Mouse (Mus musculus): Measurements from ENCODE around the gene Itpr1. TPM values are rescaled to one million over a fixed set of nuclear protein-coding genes. Genes with fewer than 3 reads are reported as not detected.

Gene Itpr1
- total and polyA plus RNA-seq, 2 experiments, result 6.9 to 55.0 TPM

DNA sequence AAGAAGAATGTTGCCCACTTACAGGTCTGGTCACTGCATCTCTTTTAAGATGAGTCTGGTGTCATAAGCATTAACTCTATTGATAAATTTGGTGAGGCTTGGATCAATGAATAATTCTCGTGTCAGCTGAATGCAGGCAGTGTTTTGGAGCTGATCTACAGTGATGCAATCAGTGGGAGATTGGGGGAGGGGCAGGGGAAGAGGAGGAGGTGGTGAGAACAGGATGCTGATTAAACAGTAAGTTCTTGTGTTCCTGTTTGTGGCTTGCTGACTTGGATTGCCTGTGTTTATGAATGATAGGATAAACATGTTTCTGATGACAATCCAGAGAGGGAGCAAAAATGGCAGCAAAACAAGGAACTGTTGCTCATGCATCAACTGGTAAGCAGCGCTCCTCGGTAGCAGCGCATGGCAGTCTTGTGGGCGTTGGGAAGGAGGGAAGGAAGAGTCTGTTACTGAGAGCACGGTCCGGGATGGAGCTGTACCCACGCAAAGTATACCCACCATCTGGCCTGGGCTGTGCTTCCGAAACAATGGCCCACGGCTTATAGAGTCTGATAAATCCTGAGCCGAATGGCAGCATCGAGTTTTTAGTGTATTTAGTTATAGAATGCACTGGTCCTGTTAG is 64.1 kb downstream of the Itpr1 start:
- peak; percentile 82 for DNase-seq (ENCODE audit: extremely low read depth, low read depth, low spot score)
- TF ChIP-seq CTCF (IDR thresholded peaks at IDR 0.05; ENCODE audit: low read depth, low read length) (no peak), POLR2A (IDR thresholded peaks at IDR 0.05; ENCODE audit: extremely low read depth, insufficient read depth, low read length) (no peak)
- Histone ChIP-seq H3K4me3 (ENCODE audit: insufficient read depth, low read depth, low read length) (no peak overlapping the region), H3K27ac (replicated peaks; ENCODE audit: insufficient read depth, low read depth, low read length) (peak overlapping the region; percentile 91), H3K27me3 (ENCODE audit: control insufficient read depth, insufficient read depth, low read length) (no peaks in the 10 kb centered on the region), H3K9ac (ENCODE audit: low read depth, low read length) (0 out of 2 replicates have a peak overlapping the region, but pooled peaks have one; percentile 15), H3K79me2 (ENCODE audit: control insufficient read depth, insufficient read depth, low read length) (peaks cover 18% of the 10 kb centered on the region; the same call in 1 of the 2 replicates), H3K4me1 (ENCODE audit: control insufficient read depth, insufficient read depth, low read length) (peaks cover 25% of the 10 kb centered on the region), H3K36me3 (ENCODE audit: control insufficient read depth, insufficient read depth, low read length) (no peaks in the 10 kb centered on the region)
- 86% methylated on average over 12 of the region's 12 CpGs for WGBS

- H3K27me3 ChIP-seq (ENCODE audit: control insufficient read depth, insufficient read depth, low read length), result no peaks in the 10 kb centered on the region
- peak overlapping the region; percentile 59; the same call in 1 of the 2 replicates for H3K9ac ChIP-seq (ENCODE audit: low read depth, low read length)
- no peak overlapping the region for H3K4me3 ChIP-seq (ENCODE audit: insufficient read depth, low read depth, low read length)
- DNase-seq (ENCODE audit: extremely low read depth, low read depth, low spot score), result peak; percentile 99
- peaks cover 31% of the 10 kb centered on the region for H3K4me1 ChIP-seq (ENCODE audit: control insufficient read depth, insufficient read depth, low read length)
- no peak for TF ChIP-seq CTCF (IDR thresholded peaks at IDR 0.05; ENCODE audit: low read depth, low read length)
- TF ChIP-seq POLR2A (IDR thresholded peaks at IDR 0.05; ENCODE audit: extremely low read depth, insufficient read depth, low read length), result no peak
- peak overlapping the region; percentile 91 for H3K27ac ChIP-seq (replicated peaks; ENCODE audit: insufficient read depth, low read depth, low read length)
- H3K79me2 ChIP-seq (ENCODE audit: control insufficient read depth, insufficient read depth, low read length), result peaks cover 24% of the 10 kb centered on the region; the same call in 1 of the 2 replicates
- H3K36me3 ChIP-seq (ENCODE audit: control insufficient read depth, insufficient read depth, low read length), result no peaks in the 10 kb centered on the region
- 27% methylated on average over 12 of the region's 12 CpGs for WGBS
Measured at GRCm38 (mm10) chr6:108277622-108278396, 64.9 kb downstream of the Itpr1 start.

- H3K27ac ChIP-seq (replicated peaks; ENCODE audit: insufficient read depth, low read depth, low read length), result no peak overlapping the region
- no peak for DNase-seq (ENCODE audit: extremely low read depth, low read depth, low spot score)
- H3K27me3 ChIP-seq (ENCODE audit: control insufficient read depth, insufficient read depth, low read length), result no peaks in the 10 kb centered on the region
- 86% methylated on average over 11 of the region's 11 CpGs for WGBS
- H3K36me3 ChIP-seq (ENCODE audit: control insufficient read depth, insufficient read depth, low read length), result no peaks in the 10 kb centered on the region
- no peak overlapping the region for H3K9ac ChIP-seq (ENCODE audit: low read depth, low read length)
- H3K4me1 ChIP-seq (ENCODE audit: control insufficient read depth, insufficient read depth, low read length), result peaks cover 31% of the 10 kb centered on the region
- peaks cover 21% of the 10 kb centered on the region; the same call in 1 of the 2 replicates for H3K79me2 ChIP-seq (ENCODE audit: control insufficient read depth, insufficient read depth, low read length)
- H3K4me3 ChIP-seq (ENCODE audit: insufficient read depth, low read depth, low read length), result no peak overlapping the region; the same call in 1 of the 2 replicates
- no peak for TF ChIP-seq POLR2A (IDR thresholded peaks at IDR 0.05; ENCODE audit: extremely low read depth, insufficient read depth, low read length)
Measured at GRCm38 (mm10) chr6:108278826-108279630, 66.1 kb downstream of the Itpr1 start.

DNA sequence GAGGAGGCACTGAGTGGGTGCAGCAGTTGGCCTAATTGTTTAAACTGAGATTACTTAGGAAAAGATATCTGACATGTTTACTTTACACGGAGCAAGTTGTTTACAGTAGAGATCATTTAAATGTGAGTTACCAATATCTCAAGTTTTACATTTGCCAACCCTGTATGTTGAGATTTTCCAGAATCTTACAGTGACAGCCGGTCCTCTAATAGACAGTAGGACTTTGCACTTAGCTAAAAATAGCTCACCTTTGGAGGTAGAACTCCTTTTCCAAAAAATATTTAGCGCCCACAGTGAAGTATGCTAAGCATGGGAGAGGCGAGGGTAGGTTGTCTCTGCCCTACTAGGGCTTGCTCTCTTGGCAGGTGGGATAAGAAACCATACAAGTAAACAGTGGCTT is 69.2 kb downstream of the Itpr1 start:
- H3K79me2 ChIP-seq (ENCODE audit: control insufficient read depth, insufficient read depth, low read length), result peaks cover 20% of the 10 kb centered on the region; the same call in 1 of the 2 replicates
- 19% methylated on average over 4 of the region's 4 CpGs for WGBS
- H3K9ac ChIP-seq (ENCODE audit: low read depth, low read length), result no peak overlapping the region
- TF ChIP-seq POLR2A (IDR thresholded peaks at IDR 0.05; ENCODE audit: extremely low read depth, insufficient read depth, low read length), result no peak
- TF ChIP-seq CTCF (IDR thresholded peaks at IDR 0.05; ENCODE audit: low read depth, low read length), result no peak
- H3K4me3 ChIP-seq (ENCODE audit: insufficient read depth, low read depth, low read length), result no peak overlapping the region
- 0 out of 2 replicates have a peak, but pooled peaks cover 1% of the 10 kb centered on the region for H3K36me3 ChIP-seq (ENCODE audit: control insufficient read depth, insufficient read depth, low read length)
- peaks cover 24% of the 10 kb centered on the region for H3K4me1 ChIP-seq (ENCODE audit: control insufficient read depth, insufficient read depth, low read length)
- DNase-seq (ENCODE audit: extremely low read depth, low read depth, low spot score), result peak; percentile 58
- H3K27me3 ChIP-seq (ENCODE audit: control insufficient read depth, insufficient read depth, low read length), result no peaks in the 10 kb centered on the region
- peak overlapping the region; percentile 58 for H3K27ac ChIP-seq (replicated peaks; ENCODE audit: insufficient read depth, low read depth, low read length)

DNA sequence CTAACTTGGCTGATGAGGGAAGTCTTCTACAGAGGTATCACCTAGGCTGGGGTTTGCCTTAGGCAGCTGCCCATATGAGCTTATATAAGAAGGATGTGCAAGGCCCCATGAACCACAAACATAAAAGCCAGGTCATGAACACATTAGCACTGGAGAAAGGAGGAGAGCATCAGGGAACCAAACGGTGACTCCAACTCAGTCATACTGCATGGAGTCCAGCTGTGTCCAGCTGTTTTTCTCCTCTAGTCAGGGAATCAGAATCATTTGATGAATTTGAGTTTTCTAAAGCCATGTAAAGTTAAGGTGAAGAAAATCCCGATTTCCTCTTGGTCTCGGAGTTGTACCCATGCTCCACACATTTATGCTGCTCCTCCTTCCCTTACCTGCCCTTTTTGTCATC is 69.7 kb downstream of the Itpr1 start:
- no peak for DNase-seq (ENCODE audit: extremely low read depth, low read depth, low spot score)
- TF ChIP-seq POLR2A (IDR thresholded peaks at IDR 0.05; ENCODE audit: extremely low read depth, insufficient read depth, low read length), result no peak
- TF ChIP-seq CTCF (IDR thresholded peaks at IDR 0.05; ENCODE audit: low read depth, low read length), result no peak
- WGBS, result 89% methylated on average over 3 of the region's 3 CpGs
- H3K36me3 ChIP-seq (ENCODE audit: control insufficient read depth, insufficient read depth, low read length), result peaks cover 3% of the 10 kb centered on the region; the same call in 1 of the 2 replicates
- H3K79me2 ChIP-seq (ENCODE audit: control insufficient read depth, insufficient read depth, low read length), result peaks cover 25% of the 10 kb centered on the region; the same call in 1 of the 2 replicates
- peaks cover 20% of the 10 kb centered on the region for H3K4me1 ChIP-seq (ENCODE audit: control insufficient read depth, insufficient read depth, low read length)
- H3K4me3 ChIP-seq (ENCODE audit: insufficient read depth, low read depth, low read length), result no peak overlapping the region
- no peaks in the 10 kb centered on the region for H3K27me3 ChIP-seq (ENCODE audit: control insufficient read depth, insufficient read depth, low read length)
- no peak overlapping the region for H3K9ac ChIP-seq (ENCODE audit: low read depth, low read length)
- H3K27ac ChIP-seq (replicated peaks; ENCODE audit: insufficient read depth, low read depth, low read length), result peak overlapping the region; percentile 58
